Mouse (Mus musculus) layer of hippocampus, postnatal 10 days (tissue): Measurements from ENCODE around the gene Msantd2. TPM values are rescaled to one million over a fixed set of nuclear protein-coding genes. Genes with fewer than 3 reads are reported as not detected.
A peak's percentile ranks its signal among the peaks of the same experiment; 100 is the strongest.

Experiments used
- DNase-seq, 2 experiments: peaks; one replicate each; pipeline ENCODE4 v3.0.0; 2021; ENCODE audit warnings: low spot score in 2 of 2
- total RNA-seq, 2 experiments: library from RNA; stranded (reverse); gene quantifications; 2 replicates each; pipeline ENCODE4 v1.2.3; 2021

Msantd2 gene
- total RNA-seq, 2 experiments from 2014 or later, result 24.5 to 29.1 TPM

- DNase-seq, result no peak
Observed at GRCm38 (mm10) chr9:37501170-37501569, 12.1 kb downstream of the Msantd2 start.

GRCm38 (mm10) chr9:37504348-37504747 lies 15.2 kb downstream of the Msantd2 start:
- DNase-seq, result no peak

- DNase-seq, result no peak
Observed at GRCm38 (mm10) chr9:37506023-37506422, 16.9 kb downstream of the Msantd2 start.

GRCm38 (mm10) chr9:37512097-37512496 lies 23.0 kb downstream of the Msantd2 start:
- no peak for DNase-seq

GRCm38 (mm10) chr9:37514456-37514855 lies 25.3 kb downstream of the Msantd2 start:
- DNase-seq, result no peak

GRCm38 (mm10) chr9:37517467-37517866 lies 28.3 kb downstream of the Msantd2 start:
- DNase-seq, result no peak

GRCm38 (mm10) chr9:37518991-37519390 lies 29.9 kb downstream of the Msantd2 start:
- DNase-seq, result no peak

- no peak for DNase-seq
Observed at GRCm38 (mm10) chr9:37519995-37520394, 30.9 kb downstream of the Msantd2 start.

GRCm38 (mm10) chr9:37525461-37525860 lies 36.3 kb downstream of the Msantd2 start:
- no peak for DNase-seq

- DNase-seq, result no peak
Observed at GRCm38 (mm10) chr9:37526443-37527395, 37.6 kb downstream of the Msantd2 start.

- no peak for DNase-seq
Observed at GRCm38 (mm10) chr9:37527396-37528224, 38.5 kb downstream of the Msantd2 start, which contains the start of gene Esam. TSS of gene Esam (plus strand) at chr9:37528078.

GRCm38 (mm10) chr9:37528225-37528970 lies 39.3 kb downstream of the Msantd2 start:
- DNase-seq, result no peak

GRCm38 (mm10) chr9:37530031-37530887 lies 41.1 kb downstream of the Msantd2 start:
- DNase-seq, result no peak

GRCm38 (mm10) chr9:37530888-37531705 lies 42.0 kb downstream of the Msantd2 start:
- DNase-seq, result peak; percentile 55 to 59

- DNase-seq, result no peak
Observed at GRCm38 (mm10) chr9:37536851-37537250, 47.7 kb downstream of the Msantd2 start.

- no peak for DNase-seq
Observed at GRCm38 (mm10) chr9:37537658-37538250, 48.6 kb downstream of the Msantd2 start.

GRCm38 (mm10) chr9:37539170-37540025 lies 50.3 kb downstream of the Msantd2 start, which contains the start of gene Vsig2:
TSS of gene Vsig2 (plus strand) at chr9:37539255.
- peak in 1 of 2 experiments; percentile 28 for DNase-seq

- peak in 1 of 2 experiments; percentile 15 for DNase-seq
Observed at GRCm38 (mm10) chr9:37540226-37540625, 51.1 kb downstream of the Msantd2 start.
